19 mouse cellular contexts compared by ENCODE assay signal in the genomic region with DNA sequence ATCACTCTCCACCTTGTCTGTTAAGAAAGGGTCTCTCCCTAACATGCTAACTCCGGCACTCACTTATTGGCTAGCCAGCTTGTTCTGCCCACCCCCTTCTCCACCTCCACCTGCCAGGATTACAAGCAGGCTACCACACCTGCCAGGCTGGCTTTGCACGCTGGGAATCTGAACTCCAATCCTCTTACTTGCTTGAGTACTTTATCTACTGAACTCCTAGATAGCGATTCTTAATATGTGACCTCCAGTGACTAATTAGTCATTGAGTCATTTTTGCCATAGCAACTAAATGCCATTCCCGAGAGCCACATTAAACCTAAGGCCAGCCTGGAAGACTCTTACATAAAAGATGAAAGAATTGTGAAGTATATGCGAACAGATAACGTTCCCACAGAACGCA. TPM values are rescaled to one million over a fixed set of nuclear protein-coding genes. Genes with fewer than 3 reads are reported as not detected.
DNase-seq lines count a peak whose midpoint lies in the region; ATAC-seq lines count a peak whose summit lies in the region.
"Had no signal": no experiment of that assay in that cellular context is flagged by ENCODE, and none has a peak within 500 bp of the region (broad histone marks: within the 10 kb centered on the region; RNA-seq: fewer than 3 reads in every experiment).

No protein-coding gene starts in this region.

- 71% methylated on average over 7 of the region's 7 CpGs for WGBS in neural tube, embryonic 13.5 days
- WGBS in heart, embryonic 12.5 days: 64% methylated on average over 7 of the region's 7 CpGs

- peak; percentile 22 for DNase-seq in adrenal gland, postnatal 10 days
- DNase-seq in adrenal gland, postnatal 25 days: no peak
- DNase-seq in neural tube, embryonic 10.5 days (ENCODE audit: extremely low spot score, low spot score): no peak
- DNase-seq in lung, postnatal 25 days (ENCODE audit: low spot score): peak; percentile 36
- no peak for DNase-seq in urinary bladder, postnatal 10 days (ENCODE audit: low spot score)
- DNase-seq: cerebellum, adult 2 months; cerebellum, postnatal 36 days; gastrocnemius, postnatal 36 days; right cerebral cortex, postnatal 25 days; thymus, postnatal 25 days had no signal

- no peak overlapping the region for H3K4me3 ChIP-seq in neural tube, embryonic 13.5 days
- H3K4me3 ChIP-seq in heart, embryonic 12.5 days: no peak overlapping the region
- H3K4me3 ChIP-seq: embryonic facial prominence, embryonic 15.5 days; limb, embryonic 15.5 days; liver, embryonic 15.5 days; midbrain, embryonic 12.5 days; neural tube, embryonic 15.5 days had no signal

- H3K4me1 ChIP-seq in neural tube, embryonic 13.5 days (replicated peaks): peaks cover 8% of the 10 kb centered on the region
- H3K4me1 ChIP-seq in heart, embryonic 12.5 days (replicated peaks): peaks cover 13% of the 10 kb centered on the region
- H3K4me1 ChIP-seq: embryonic facial prominence, embryonic 15.5 days; limb, embryonic 15.5 days; liver, embryonic 15.5 days had no signal

- no peak overlapping the region for H3K4me2 ChIP-seq in neural tube, embryonic 13.5 days
- no peak overlapping the region for H3K4me2 ChIP-seq in heart, embryonic 12.5 days
- H3K4me2 ChIP-seq: embryonic facial prominence, embryonic 15.5 days; limb, embryonic 15.5 days; liver, embryonic 15.5 days; midbrain, embryonic 12.5 days; neural tube, embryonic 15.5 days had no signal

- H3K9me3 ChIP-seq in neural tube, embryonic 13.5 days: no peaks in the 10 kb centered on the region
- no peaks in the 10 kb centered on the region for H3K9me3 ChIP-seq in heart, embryonic 12.5 days (replicated peaks)
- H3K9me3 ChIP-seq: embryonic facial prominence, embryonic 15.5 days; G1E; limb, embryonic 15.5 days; liver, embryonic 15.5 days; midbrain, embryonic 12.5 days; neural tube, embryonic 15.5 days had no signal

- 0 out of 2 replicates have a peak overlapping the region, but pooled peaks have one; percentile 22 for H3K9ac ChIP-seq in neural tube, embryonic 13.5 days
- H3K9ac ChIP-seq in heart, embryonic 12.5 days: no peak overlapping the region
- H3K9ac ChIP-seq: embryonic facial prominence, embryonic 15.5 days; limb, embryonic 15.5 days; liver, embryonic 15.5 days; midbrain, embryonic 12.5 days; neural tube, embryonic 15.5 days had no signal

- ATAC-seq in neural tube, embryonic 13.5 days (ENCODE audit: low read depth): no peak
- ATAC-seq in heart, embryonic 12.5 days (ENCODE audit: insufficient number of reproducible peaks, low FRiP score): no peak
- ATAC-seq: forebrain, embryonic 16.5 days had no signal

- H3K27me3 ChIP-seq in neural tube, embryonic 13.5 days: no peaks in the 10 kb centered on the region
- H3K27me3 ChIP-seq in heart, embryonic 12.5 days (replicated peaks): no peaks in the 10 kb centered on the region
- H3K27me3 ChIP-seq: embryonic facial prominence, embryonic 15.5 days; limb, embryonic 15.5 days; liver, embryonic 15.5 days; midbrain, embryonic 12.5 days; neural tube, embryonic 15.5 days had no signal

- no peak overlapping the region for H3K27ac ChIP-seq in neural tube, embryonic 13.5 days (replicated peaks)
- H3K27ac ChIP-seq in heart, embryonic 12.5 days (ENCODE audit: poor library complexity, severe bottlenecking): no peak overlapping the region
- H3K27ac ChIP-seq: embryonic facial prominence, embryonic 15.5 days; limb, embryonic 15.5 days; liver, embryonic 15.5 days; midbrain, embryonic 12.5 days; neural tube, embryonic 15.5 days had no signal

- H3K36me3 ChIP-seq in neural tube, embryonic 13.5 days: peaks cover 32% of the 10 kb centered on the region
- H3K36me3 ChIP-seq in heart, embryonic 12.5 days: peaks cover 45% of the 10 kb centered on the region

RNA-seq across cellular contexts. Expression of gene Usp46, which starts 38.4 kb away (rescaled TPM):
- total RNA-seq in adrenal gland, postnatal 10 days (2021): 10 to 100 TPM; 27.8 to 33.2 TPM
- 27.0 and 38.1 TPM in 2 replicates for total RNA-seq in adrenal gland, postnatal 25 days (2021)
- 26.5 and 30.9 TPM in 2 replicates for polyA plus RNA-seq in neural tube, embryonic 13.5 days (2015; fragmentation: Nextera tagmentation; extraction: Ambion mirVana)
- 41.4 and 44.7 TPM in 2 replicates for polyA plus RNA-seq in heart, embryonic 12.5 days (2016; fragmentation: Nextera tagmentation; extraction: Ambion mirVana)

Comparison
In these comparisons a context has a peak if more than half of its experiments do, and no peak if none do; other contexts are left out.
1. DNase-seq: peak in adrenal gland, postnatal 10 days (single experiment) and lung, postnatal 25 days (single experiment); none in adrenal gland, postnatal 25 days (single experiment), neural tube, embryonic 10.5 days (single experiment) and urinary bladder, postnatal 10 days (single experiment).